Mouse (Mus musculus): ENCODE data around the gene H1fnt.

DNA sequence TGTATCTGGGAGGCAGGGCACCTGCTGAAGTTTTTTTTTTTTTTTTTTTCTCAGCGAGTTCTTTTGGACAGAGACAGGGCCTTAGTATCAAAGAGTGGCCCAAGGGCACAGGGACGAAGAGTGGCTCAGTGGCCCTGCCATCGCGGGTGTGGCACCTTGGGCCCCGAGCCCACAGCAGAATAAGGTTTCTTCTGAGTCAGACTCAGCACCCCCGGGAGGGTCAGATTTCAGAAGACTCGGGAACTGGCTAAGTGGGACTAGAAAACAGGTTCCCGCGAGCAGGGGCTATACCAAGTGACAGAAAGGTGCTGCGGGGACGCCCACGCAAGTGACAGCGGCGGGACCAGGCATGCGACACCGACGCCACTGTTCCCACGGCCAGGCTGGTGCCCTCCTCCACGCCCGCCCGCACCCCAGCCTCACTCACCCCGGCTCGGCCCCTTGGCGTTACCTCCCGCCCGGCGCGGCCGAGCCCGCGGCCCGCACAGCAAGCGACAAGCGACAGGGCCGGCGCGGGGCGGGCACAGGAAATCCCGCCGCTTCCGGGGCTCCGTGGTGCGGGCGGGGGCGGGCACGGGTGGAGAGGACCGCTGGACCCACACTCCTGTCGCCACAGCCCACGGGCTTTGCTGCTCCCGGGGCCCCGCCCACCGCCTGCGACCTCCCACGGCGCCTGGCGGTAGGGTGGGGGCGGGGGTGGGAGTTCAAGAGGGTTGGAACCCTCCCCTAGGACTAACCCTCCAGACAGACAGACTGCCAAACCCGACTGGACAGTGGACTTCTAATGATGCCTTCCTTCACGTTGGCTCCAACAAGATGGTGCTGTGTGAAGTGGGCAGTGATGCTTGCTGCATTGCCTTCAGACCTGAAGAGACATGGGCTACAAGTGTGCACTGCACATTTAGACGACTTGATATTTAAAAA is 38.8 kb upstream of the H1fnt start, which contains the start of gene Zfp641:
- no peak for TF ChIP-seq CTCF (IDR thresholded peaks at IDR 0.05; ENCODE audit: extremely low read depth, insufficient read depth, insufficient read length, insufficient replicate concordance)
- no peak for TF ChIP-seq POLR2A (IDR thresholded peaks at IDR 0.05; ENCODE audit: low read depth, low read length)
